Mouse (Mus musculus) heart, postnatal 36 days (tissue): ENCODE data around the gene Kcne2. TPM values are rescaled to one million over a fixed set of nuclear protein-coding genes. Genes with fewer than 3 reads are reported as not detected.

Experiments
- DNase-seq, 2 experiments: peaks; one replicate each; pipeline ENCODE4 v3.0.0; 2021 to 2022
- intact Hi-C: fragments of 180-260 bp; cut with DNase I; formaldehyde crosslinking; loops from one replicate; pipeline ENCODE4 v1.15.1; 2025
- total RNA-seq, 2 experiments: library from RNA; stranded (reverse); gene quantifications; 2 replicates each; pipeline ENCODE4 v1.2.3; 2021

Kcne2 gene
- not detected for total RNA-seq

DNA sequence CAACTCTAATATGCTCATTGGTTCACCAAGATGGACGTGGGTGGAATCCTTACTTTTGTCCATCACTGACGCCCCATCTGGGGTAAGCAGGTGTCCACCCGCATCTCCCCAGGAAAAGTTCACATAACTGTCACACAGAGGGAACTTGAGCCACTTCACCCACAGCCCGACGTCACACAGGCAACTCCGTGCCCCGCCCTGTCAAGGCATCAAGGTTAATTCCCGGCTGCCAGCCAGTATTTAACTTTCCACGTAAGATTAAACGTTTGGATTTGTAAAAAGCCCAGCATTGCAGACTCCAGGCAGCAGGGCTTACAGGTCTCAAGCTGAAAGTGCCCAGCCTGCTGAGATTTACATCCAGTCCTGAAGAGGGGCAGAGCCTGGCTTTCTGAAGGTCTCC, at the start of gene Kcne2:
TSS of gene Kcne2 (plus strand) at position 289 of the 400 bp plus-strand sequence.
- intact Hi-C loops, result no loop called here
- DNase-seq, result no peak

DNA sequence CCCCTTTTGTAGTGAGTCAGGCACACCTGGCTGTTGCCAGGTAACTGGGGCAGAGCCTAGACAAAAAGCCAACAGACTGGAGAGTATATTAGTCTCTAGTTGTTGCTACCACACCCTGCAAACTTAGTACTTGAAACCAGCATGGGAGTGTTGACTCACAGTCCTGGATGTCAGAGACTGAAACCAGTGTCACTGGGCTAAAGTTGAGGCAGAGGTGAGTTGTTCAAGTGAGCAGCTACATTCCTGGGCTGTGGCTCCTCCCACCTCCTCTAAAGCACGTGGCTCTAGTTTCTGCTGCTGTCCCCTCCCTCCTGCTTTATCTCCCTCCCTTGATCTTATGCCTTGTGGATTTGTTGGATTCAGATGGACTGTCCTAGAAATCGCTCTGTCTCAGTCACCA, 46.3 kb upstream of the Kcne2 start:
- no peak for DNase-seq
- intact Hi-C loops, result no loop called here

DNA sequence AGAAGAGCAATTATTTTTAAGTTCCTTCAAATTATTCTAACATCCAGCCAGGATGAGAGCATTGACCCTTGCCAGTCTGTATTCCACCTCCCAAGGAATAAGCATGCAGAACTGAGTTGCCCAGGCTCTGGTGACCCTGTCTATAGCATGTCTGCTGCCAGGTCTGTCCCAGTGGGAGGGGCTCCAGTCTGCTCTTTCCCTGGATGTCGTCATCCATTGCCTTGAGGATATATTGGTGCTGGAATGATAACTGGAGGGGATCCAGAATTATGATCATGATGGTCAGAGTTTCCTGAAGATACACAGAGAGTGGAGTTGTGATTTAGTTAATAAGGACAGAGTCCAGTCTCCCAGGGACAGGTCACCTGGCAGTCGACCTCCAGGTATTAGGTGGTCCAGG, 45.2 kb upstream of the Kcne2 start:
- intact Hi-C loops, result no loop called here
- no peak for DNase-seq

DNA sequence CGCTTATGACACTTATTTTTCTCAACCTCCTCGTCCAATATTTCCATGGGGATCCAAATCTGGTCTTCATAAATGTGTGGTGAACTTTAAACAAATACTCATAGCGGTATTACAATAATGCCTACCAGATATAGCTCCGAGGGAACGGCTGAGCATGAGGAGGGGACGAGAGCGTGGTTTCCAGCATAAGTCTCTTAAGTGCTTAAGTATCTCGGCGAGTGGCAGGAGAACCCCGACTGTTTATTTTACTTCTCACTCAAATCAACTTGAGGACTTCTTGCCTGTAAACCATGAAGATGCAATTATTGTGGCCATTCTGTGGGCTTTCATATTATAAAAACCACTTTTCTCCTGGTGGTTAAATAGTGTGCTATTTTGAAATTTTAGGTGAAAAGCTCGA, 44.5 kb upstream of the Kcne2 start:
- no peak for DNase-seq
- intact Hi-C loops, result no loop called here

DNA sequence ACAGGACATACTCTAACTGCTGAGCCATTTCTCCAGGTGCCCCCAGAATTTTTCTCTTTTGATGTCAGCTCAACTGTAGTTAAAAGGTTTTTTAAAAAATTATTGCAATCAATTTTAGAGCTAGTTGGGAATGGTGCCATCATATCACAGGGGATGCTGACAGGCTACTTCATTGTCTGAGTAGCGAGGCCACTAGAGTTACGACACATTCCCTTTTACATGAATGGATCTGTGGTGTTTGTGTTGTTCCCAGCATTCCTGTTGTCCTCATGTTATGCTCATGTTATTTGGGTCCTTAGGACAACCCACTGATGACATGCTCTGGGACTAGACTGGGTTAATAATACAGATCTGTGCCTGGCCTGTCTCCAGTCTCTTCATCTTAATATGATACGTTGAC, 42.5 kb upstream of the Kcne2 start:
- DNase-seq, result no peak
- intact Hi-C loops, result no loop called here

DNA sequence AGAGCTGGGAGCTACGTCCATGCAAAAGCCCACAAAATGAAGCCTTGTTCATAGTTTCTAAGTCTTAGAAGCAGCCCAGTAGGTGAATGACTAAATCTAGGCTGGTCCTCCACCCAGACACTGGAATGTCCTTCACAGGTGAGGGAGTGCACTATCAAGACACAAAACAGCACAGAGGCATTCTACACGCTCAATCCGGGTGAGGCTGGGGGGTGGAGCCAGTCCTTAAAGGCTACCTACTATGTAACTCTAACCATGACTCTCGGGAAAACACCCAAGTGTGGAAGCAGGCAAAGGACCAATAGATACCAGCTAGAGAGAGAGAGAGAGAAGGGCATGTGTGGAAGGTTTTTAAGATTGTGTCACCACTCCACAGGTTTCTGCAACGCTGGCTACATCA, 41.7 kb upstream of the Kcne2 start:
- intact Hi-C loops, result no loop called here

DNA sequence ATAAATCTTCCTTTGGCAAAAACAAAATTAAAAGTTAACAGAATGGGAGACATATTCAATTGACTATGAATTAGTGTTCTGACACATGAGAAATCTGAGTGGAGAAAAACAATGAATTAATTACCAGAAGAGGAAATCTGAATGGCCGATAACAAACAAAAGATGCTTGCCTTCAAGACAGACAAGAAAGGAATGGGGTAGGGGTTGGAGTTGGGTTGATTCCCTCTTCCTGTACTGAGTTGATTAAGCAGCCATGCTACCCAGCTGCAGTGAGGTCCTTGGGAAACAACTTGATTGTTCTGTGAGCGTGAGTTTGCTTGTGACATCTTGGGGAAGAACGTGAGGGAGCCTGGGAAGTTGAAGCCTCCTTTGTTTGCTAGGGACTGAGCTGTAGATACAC, 37.9 kb upstream of the Kcne2 start:
- DNase-seq, result no peak
- intact Hi-C loops, result no loop called here

More for the DNA sequence above, 41.7 kb upstream of the Kcne2 start:
- DNase-seq, result no peak

DNA sequence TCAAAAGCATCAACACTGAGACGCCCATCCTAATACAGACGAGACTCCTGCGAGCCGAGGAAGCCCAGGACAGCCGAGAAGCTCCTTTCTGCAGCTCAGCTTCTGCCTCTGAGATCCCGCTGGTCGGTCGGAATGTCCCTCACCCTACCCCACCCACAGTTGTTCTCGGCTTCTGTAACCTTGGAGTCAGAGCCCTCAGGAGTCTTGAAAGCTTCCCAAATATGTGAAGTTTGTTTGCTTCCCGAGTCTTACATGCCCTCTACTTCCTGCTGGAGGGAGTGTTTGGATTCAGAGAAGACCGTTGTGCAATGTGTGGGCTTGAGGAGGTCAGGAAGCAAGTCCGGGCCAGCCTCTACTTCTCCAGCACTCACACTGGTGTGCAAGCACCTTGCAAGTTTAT, 24.3 kb upstream of the Kcne2 start:
- intact Hi-C loops, result no loop called here

DNA sequence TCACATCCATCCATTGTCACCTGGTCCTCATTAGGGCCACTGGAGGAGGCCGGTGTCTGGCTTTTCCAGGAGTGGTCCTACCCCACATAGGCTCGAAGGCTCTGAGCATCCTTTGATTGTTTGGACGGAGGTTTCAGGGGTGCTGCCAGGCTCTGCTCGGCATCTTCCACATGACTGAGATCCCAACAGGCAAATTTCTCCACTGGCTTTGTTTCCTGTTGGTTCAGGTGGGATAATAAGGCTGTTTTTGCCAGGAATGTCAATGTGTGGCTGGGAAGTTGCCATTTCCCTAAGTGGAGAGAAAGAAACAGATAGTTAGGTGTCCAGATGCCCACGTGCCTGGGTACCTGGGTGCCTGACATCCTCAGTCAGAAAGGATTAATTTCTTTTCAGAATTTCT, 17.7 kb upstream of the Kcne2 start:
- DNase-seq, result no peak
- intact Hi-C loops, result no loop called here

More for the DNA sequence above, 24.3 kb upstream of the Kcne2 start:
- no peak for DNase-seq

DNA sequence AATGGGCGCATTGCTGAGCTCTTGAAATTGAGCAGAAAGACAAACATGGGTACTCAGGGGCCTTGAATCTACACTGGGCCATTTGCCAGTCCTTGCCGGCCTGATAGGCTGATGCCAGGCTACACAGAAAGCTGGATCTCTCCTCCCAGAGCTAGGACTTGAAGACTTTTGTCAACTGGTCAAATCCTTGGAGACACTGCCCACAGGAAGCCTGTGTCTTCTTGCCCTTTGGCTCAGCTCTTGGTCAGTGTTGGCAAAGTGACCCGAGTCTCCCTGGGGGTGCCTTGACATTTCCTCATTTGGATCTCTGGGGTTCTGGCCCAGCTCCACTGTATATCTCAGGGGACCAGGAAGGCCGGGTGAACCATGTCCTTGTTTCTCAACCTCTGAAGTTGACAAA, 16.7 kb upstream of the Kcne2 start:
- intact Hi-C loops, result no loop called here
- DNase-seq, result no peak

DNA sequence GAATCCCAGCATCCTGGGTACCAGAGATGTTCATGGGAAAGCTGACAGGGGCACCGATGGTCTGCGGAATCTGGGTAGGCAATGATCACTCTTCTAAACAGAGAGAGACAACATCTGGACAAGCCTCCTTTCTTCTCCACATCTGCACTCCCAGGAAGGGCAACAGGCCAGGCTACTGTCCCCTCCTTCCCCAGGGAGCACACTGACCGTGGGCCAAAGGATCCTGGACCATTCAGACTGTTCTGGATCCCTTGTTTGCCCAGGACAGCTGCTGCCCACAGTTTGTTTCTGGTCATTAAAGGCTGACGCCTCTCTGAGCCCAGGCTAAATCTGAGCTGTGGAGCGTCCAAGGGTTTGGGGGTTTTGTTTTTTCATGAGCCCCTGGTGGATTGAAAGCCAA, 9.5 kb upstream of the Kcne2 start:
- intact Hi-C loops, result no loop called here

DNA sequence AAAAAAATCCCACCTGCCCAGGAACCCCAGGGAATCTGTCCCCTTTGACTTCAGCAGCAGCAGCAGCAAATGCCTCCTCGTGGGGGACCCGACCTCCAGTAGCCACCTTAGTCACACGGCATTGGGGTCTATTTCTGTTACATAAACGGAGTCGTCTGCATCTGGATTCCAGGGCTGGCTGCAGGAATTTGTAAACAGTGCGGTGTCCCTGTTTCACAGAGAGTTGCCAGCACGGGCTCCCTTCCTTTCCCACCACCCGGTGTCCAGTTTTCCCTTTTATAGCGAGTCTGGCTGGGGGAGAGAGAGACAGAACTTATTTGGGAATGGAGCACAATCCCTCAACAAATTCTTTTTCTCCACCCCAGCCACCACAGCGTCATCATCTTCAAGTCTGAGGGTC, 7.1 kb upstream of the Kcne2 start:
- no peak for DNase-seq
- intact Hi-C loops, result no loop called here

More for the DNA sequence above, 9.5 kb upstream of the Kcne2 start:
- no peak for DNase-seq

DNA sequence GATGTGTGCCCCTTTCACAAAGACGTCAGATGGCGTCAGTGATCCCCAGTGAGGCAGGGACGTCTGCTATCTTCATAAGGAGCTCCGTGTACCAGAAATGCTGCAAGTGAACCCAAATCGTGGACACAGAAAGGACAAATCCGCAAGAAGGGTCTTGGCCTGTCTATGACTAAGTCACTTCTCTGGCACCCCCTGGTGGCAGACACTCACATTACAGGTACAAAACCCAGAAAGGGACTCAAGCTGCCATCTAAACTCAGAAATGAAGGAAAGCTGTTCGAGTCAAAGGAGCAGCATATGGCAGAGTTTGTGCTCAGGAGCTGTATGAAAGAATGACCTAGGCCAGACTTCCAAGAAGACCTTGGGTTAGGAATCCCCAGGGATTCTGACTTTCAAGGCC, 5.6 kb upstream of the Kcne2 start:
- DNase-seq, result peak; percentile 81 to 92
- intact Hi-C loops, result loop anchor here (1.0 kb wide), 2 partner anchors 228 to 350 kb away; partner anchors contain the start of genes Gm49711, Mrps6 and Slc5a3

DNA sequence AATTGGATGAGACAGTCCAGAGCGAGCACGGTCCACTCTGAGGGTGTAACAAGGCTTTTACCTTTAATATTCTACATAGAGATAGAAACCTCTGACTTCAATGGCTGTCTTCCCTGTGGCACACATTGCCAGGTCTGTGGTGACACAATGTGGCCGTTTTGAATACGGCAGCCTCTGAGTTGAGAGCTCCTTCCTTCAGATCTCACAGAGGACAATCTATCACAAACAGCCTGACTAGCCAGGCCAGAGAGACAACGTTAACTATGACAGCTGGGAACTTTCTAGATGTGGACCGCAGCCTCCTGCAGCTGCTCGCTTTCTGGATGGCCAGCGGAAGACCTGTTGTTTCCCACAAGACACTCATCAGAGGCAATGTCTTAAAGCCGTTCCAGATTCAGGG, 3.4 kb upstream of the Kcne2 start:
- intact Hi-C loops, result no loop called here
- DNase-seq, result no peak

DNA sequence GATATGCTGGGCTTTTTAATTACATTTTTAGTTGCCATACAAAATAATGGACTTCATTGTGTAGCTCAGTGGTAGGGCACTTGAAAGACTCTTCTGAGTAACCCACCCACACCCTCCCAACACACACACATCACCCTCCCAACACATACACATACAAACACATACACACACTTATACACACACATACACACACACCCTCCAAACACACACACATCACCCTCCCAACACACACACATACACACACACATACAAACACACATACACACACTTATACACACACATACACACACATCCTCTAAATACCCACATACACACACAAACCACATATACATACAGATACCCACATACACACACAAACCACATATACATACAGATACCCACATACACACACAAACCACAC, 2.1 kb upstream of the Kcne2 start:
- intact Hi-C loops, result no loop called here
- DNase-seq, result no peak

DNA sequence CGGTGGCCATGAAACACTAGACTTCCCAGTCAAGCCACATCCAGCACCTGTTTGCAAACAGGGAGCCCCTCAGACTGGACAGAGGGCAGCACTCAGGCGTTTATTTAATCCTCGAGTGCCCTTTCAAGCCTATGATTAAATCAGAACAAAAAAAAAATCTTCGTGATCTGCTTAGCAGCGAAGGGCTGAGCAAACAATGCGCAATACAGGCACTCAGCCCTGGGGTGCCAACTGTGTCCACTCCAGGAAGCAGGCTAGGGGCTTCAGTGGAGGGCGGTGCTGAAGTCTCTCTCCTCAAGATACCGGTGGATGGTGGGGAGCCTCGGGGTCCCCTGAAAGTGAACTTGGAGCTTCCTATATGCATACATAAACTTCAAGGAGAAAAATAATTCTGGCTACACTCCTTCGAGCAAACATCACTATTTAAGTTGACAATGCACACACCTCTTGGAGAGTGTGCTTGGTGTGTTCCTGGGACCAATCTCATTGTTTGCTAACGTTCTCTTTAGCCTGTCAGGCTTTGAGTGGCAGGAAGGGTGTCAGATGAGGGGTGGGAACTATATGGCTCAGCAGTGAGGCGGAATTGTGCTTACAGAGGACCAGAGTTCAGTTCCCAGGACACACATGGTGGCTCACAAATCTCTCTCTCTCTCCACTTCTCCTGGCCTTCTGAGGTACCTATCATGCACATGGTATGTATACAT, 2.2 kb downstream of the Kcne2 start:
- no peak for DNase-seq
- intact Hi-C loops, result no loop called here

DNA sequence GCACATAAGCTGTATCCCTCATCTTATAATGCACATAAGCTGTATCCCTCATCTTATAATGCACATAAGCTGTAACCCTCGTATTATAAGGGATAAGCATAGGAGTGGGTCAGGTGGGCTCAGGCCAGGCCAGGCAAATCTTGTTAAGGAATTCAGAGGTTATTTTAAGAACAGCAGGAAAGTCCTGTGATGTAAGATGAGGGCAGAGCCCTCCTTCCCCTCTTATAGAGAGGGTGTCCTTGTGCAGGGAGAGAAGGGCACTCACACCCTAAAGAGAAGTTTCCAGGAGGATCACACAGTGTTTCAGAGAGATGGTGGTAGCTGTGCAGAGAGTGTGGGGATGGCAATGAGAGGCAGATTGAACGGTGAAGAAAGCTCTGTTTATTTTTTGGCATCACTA, 3.1 kb downstream of the Kcne2 start:
- intact Hi-C loops, result no loop called here
- no peak for DNase-seq

DNA sequence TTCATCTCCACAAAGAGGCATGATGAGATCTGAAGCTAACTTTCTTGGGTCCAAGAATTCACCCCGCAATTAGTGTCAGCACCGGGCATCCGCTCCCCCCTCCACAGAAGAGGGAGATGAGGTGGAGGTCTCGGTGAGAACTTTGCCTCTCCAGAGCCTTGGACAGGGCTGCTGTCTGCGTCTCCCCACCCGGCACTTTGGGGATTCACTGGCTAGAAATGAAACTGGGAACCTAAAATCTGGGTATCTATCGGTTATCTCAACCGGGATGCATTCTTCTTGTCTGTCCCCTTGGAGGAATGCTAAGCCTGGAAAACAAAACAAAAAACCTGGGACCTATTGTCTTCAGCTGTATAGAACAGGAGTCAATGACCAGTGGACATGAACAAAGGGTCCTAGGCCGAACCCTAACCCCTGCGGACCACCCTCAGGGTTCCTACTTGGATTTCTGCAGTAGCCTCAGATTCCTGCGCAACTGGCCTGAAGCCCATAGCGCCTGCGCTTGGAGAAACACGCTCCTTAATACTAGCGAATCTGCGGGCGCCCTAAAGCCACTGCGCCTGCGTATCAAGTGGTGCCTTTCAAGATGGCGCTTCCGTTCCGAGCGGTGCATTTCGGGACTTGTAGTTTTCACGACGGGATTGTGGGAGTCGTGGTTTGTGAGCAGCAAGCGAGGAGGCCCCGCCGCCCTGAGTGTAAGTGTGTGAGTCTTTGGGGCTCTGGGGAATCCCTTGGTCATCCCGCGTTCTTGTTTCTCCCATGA, 8.6 kb downstream of the Kcne2 start, which contains the start of gene Smim11:
TSS of gene Smim11 (plus strand) at position 638 of the 763 bp plus-strand sequence.
- DNase-seq, result peak; percentile 90 to 93
- intact Hi-C loops, result loop anchor here (5.0 to 10.0 kb wide), 4 partner anchors 166 to 576 kb away; partner anchors contain the start of genes Cryzl1, Gm49711, Itsn1 and Mrps6

DNA sequence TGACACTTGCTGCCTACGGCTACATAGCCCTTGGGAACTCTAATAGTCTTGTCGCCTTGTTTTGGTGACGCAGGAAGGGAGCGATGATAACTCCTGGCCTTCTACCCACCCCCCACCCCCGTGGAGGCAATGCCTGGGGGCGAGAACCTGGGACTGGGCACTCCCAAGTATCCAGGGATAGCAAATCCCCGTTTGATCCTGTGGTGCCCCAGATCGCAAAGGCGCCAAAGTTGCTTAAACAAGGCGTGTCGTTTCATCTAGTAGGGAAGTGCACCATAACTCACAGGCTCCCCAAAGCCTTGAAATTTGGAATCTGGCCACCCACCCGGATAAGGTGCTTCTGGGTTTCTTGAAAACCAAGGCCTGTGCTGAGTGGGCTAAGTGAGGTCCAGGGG, 9.2 kb downstream of the Kcne2 start:
- intact Hi-C loops, result loop anchor here (5.0 to 10.0 kb wide), 4 partner anchors 166 to 577 kb away; partner anchors contain the start of genes Cryzl1, Gm49711, Itsn1 and Mrps6
- peak in 1 of 2 experiments; percentile 55 for DNase-seq

DNA sequence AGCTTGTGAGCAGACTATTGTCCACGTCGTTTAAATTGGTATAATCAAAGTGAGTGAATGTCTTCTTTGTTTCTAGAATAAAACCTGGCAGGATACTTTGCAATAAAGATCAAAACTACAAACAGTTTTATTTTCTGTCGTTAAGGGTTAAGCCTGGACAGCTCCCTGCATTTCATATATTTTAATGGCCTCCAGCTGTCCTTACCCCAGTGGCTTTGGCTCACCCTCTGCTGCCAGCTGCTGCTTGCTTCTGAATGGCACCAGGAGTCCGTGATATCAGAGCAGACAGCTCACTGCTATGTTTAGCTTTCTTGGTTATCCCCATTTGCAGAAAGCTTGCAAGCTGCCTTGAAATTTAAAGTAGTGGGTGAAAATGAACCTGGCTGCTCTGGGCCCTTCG, 9.8 kb downstream of the Kcne2 start:
- DNase-seq, result no peak
- intact Hi-C loops, result loop anchor here (5.0 to 10.0 kb wide), 4 partner anchors 165 to 577 kb away; partner anchors contain the start of genes Cryzl1, Gm49711, Itsn1 and Mrps6

DNA sequence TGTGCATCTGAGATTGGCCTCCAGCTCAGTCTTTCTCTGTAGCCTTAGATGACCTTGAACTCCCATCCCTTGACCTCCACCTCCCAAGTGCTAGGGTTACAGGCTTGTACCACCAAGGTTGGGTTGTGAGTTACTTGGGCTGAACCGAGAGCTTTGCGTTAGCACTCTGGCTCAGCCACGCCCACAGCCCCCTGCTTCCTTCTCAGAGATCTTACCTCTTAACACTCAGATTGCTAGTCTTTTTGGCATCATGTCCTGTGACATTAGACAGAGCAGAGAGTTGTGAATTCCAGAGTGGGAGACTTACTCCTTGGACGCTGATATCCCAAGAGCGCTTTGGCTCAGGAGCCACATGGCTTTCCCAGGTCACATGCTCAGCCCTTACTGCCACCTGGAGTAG, 10.3 kb downstream of the Kcne2 start:
- DNase-seq, result no peak
- intact Hi-C loops, result loop anchor here (5.0 to 10.0 kb wide), 4 partner anchors 165 to 578 kb away; partner anchors contain the start of genes Cryzl1, Gm49711, Itsn1 and Mrps6
